Mouse (Mus musculus) hindbrain, embryonic 12.5 days (tissue): ENCODE measurements around the gene Nt5c. TPM values are rescaled to one million over a fixed set of nuclear protein-coding genes. Genes with fewer than 3 reads are reported as not detected.
"Not testable (repeated sequence)": the region's sequence is repeated elsewhere in the genome, so short reads cannot be mapped to it uniquely, and the experiment has no call there.

Experiments
- ATAC-seq: fragments of 200-750 bp; cut with Nextera tagmentation; 2 replicates; pipeline ENCODE4 v1.8.0; 2017; ENCODE audit warnings: moderate TSS enrichment; ENCODE audit not compliant: low FRiP score
- H3K27ac ChIP-seq: fragments of 300-500 bp; sonication (generic); 2 replicates; pipeline ENCODE4 v1.5.1; 2016; ENCODE audit warnings: mild to moderate bottlenecking
- H3K27me3 ChIP-seq: fragments of 300-500 bp; sonication (generic); 2 replicates; pipeline ENCODE4 v1.6.1; 2016; ENCODE audit warnings: mild to moderate bottlenecking
- H3K36me3 ChIP-seq: fragments of 300-500 bp; sonication (generic); 2 replicates; pipeline ENCODE4 v1.6.1; 2016; ENCODE audit warnings: mild to moderate bottlenecking
- H3K4me1 ChIP-seq: fragments of 300-500 bp; sonication (generic); 2 replicates; pipeline ENCODE4 v1.6.1; 2016
- H3K4me2 ChIP-seq: fragments of 300-500 bp; sonication (generic); replicated peaks from 2 replicates; pipeline ENCODE4 v1.6.1; 2016; ENCODE audit warnings: mild to moderate bottlenecking
- H3K4me3 ChIP-seq: fragments of 300-500 bp; sonication (generic); 2 replicates; pipeline ENCODE4 v1.5.1; 2016; ENCODE audit warnings: mild to moderate bottlenecking
- H3K9ac ChIP-seq: fragments of 300-500 bp; sonication (generic); 2 replicates; pipeline ENCODE4 v1.6.1; 2016; ENCODE audit warnings: mild to moderate bottlenecking, moderate library complexity
- H3K9me3 ChIP-seq: fragments of 300-500 bp; sonication (generic); replicated peaks from 2 replicates; pipeline ENCODE4 v1.6.1; 2016; ENCODE audit warnings: mild to moderate bottlenecking
- WGBS: fragments of 180-500 bp; shearing (Covaris S2); methylation state at CpG from one replicate; pipeline ENCODE4 v1.1.7; 2016; 5-methylcytosine and 5-hydroxymethylcytosine counted together
- polyA plus RNA-seq: library from polyadenylated mRNA; unstranded; fragments of >200 nt; fragmentation: Nextera tagmentation; extraction: Ambion mirVana; gene quantifications from 2 replicates; pipeline ENCODE4 v1.2.1, GENCODE M21; 2016

Nt5c gene
- polyA plus RNA-seq, 1 experiment from 2014 or later: 81.5 TPM

- WGBS: 86% methylated on average over 7 of the region's 7 CpGs
- H3K27me3 ChIP-seq, H3K36me3 ChIP-seq, H3K4me2 ChIP-seq, ATAC-seq, H3K27ac ChIP-seq, H3K9ac ChIP-seq, H3K4me3 ChIP-seq, H3K9me3 ChIP-seq: not testable (repeated sequence)
- H3K4me1 ChIP-seq: peaks cover 29% of the 10 kb centered on the region
Measured at GRCm38 (mm10) chr11:115477388-115477787, 14.3 kb downstream of the Nt5c start.

GRCm38 (mm10) chr11:115476630-115477029, 15.0 kb downstream of the Nt5c start:
- Histone ChIP-seq H3K4me2 (peak overlapping the region; percentile 93), H3K4me1 (peaks cover 29% of the 10 kb centered on the region)
- H3K36me3 ChIP-seq, H3K9me3 ChIP-seq, ATAC-seq, H3K27ac ChIP-seq, H3K27me3 ChIP-seq, H3K9ac ChIP-seq, H3K4me3 ChIP-seq: not testable (repeated sequence)
- WGBS: 85% methylated on average over 4 of the region's 4 CpGs

GRCm38 (mm10) chr11:115475758-115476237, 15.9 kb downstream of the Nt5c start:
- no peaks in the 10 kb centered on the region for H3K9me3 ChIP-seq
- H3K9ac ChIP-seq: peak overlapping the region; percentile 71
- 4% methylated on average over 28 of the region's 28 CpGs for WGBS
- H3K4me3 ChIP-seq: peak overlapping the region; percentile 73
- no peak for ATAC-seq
- peak overlapping the region; percentile 93 for H3K4me2 ChIP-seq
- H3K27me3 ChIP-seq: no peaks in the 10 kb centered on the region
- no peak overlapping the region for H3K27ac ChIP-seq
- H3K4me1 ChIP-seq: peaks cover 29% of the 10 kb centered on the region
- no peaks in the 10 kb centered on the region for H3K36me3 ChIP-seq

GRCm38 (mm10) chr11:115475025-115475757, 16.5 kb downstream of the Nt5c start, which contains the start of gene Armc7:
Armc7 (plus strand) TSS chr11:115475667.
- H3K4me2 ChIP-seq: peak within 1 kb of the TSS; percentile 93

GRCm38 (mm10) chr11:115473626-115474275, 17.9 kb downstream of the Nt5c start:
- Histone ChIP-seq H3K9me3 (no peaks in the 10 kb centered on the region), H3K4me2 (peak overlapping the region; percentile 19), H3K4me3 (no peak overlapping the region), H3K9ac (no peak overlapping the region), H3K27me3 (no peaks in the 10 kb centered on the region), H3K27ac (peak overlapping the region; percentile 67), H3K36me3 (no peaks in the 10 kb centered on the region), H3K4me1 (peaks cover 29% of the 10 kb centered on the region)
- ATAC-seq: peak; percentile 22; the same call in 1 of the 2 replicates
- 14% methylated on average over 15 of the region's 15 CpGs for WGBS

More at GRCm38 (mm10) chr11:115475025-115475757, 16.5 kb downstream of the Nt5c start, which contains the start of gene Armc7:
- Histone ChIP-seq H3K27ac (peak within 1 kb of the TSS; percentile 82), H3K36me3 (no peaks in the 10 kb centered on the region), H3K4me3 (peak within 1 kb of the TSS; percentile 73), H3K9me3 (no peaks in the 10 kb centered on the region), H3K27me3 (no peaks in the 10 kb centered on the region), H3K9ac (peak within 1 kb of the TSS; percentile 71), H3K4me1 (peaks cover 29% of the 10 kb centered on the region)
- under 1% methylated on average over 26 of the region's 26 CpGs for WGBS
- ATAC-seq: peak; percentile 95

- WGBS: 82% methylated on average over 7 of the region's 7 CpGs
- Histone ChIP-seq H3K9ac (no peak overlapping the region), H3K4me3 (no peak overlapping the region)
Measured at GRCm38 (mm10) chr11:115472183-115472582, 19.5 kb downstream of the Nt5c start.

GRCm38 (mm10) chr11:115467217-115467618, 24.4 kb downstream of the Nt5c start:
- peak overlapping the region; percentile 4; the same call in 1 of the 2 replicates for H3K9ac ChIP-seq
- no peaks in the 10 kb centered on the region; the same call in 1 of the 2 replicates for H3K27me3 ChIP-seq
- H3K36me3 ChIP-seq: no peaks in the 10 kb centered on the region
- H3K4me3 ChIP-seq: no peak overlapping the region
- WGBS: 39% methylated on average over 4 of the region's 4 CpGs
- no peak overlapping the region for H3K4me2 ChIP-seq
- no peak overlapping the region for H3K27ac ChIP-seq
- H3K4me1 ChIP-seq: peaks cover 8% of the 10 kb centered on the region
- H3K9me3 ChIP-seq: no peaks in the 10 kb centered on the region
- ATAC-seq: no peak

More at GRCm38 (mm10) chr11:115472183-115472582, 19.5 kb downstream of the Nt5c start:
- H3K4me2 ChIP-seq: no peak overlapping the region
- H3K27me3 ChIP-seq: no peaks in the 10 kb centered on the region
- H3K4me1 ChIP-seq: peaks cover 33% of the 10 kb centered on the region
- no peaks in the 10 kb centered on the region for H3K9me3 ChIP-seq
- ATAC-seq: no peak
- H3K27ac ChIP-seq: no peak overlapping the region
- H3K36me3 ChIP-seq: no peaks in the 10 kb centered on the region

GRCm38 (mm10) chr11:115464851-115465250, 26.8 kb downstream of the Nt5c start:
- Histone ChIP-seq H3K9me3 (no peaks in the 10 kb centered on the region), H3K36me3 (no peaks in the 10 kb centered on the region), H3K9ac (no peak overlapping the region), H3K27me3 (no peaks in the 10 kb centered on the region; the same call in none of the 2 replicates), H3K27ac (no peak overlapping the region), H3K4me2 (no peak overlapping the region), H3K4me3 (no peak overlapping the region), H3K4me1 (peaks cover 8% of the 10 kb centered on the region)
- no peak for ATAC-seq
- 87% methylated on average over 8 of the region's 8 CpGs for WGBS

- Histone ChIP-seq H3K36me3 (no peaks in the 10 kb centered on the region), H3K27ac (no peak overlapping the region), H3K9ac (no peak overlapping the region), H3K27me3 (no peaks in the 10 kb centered on the region; the same call in none of the 2 replicates), H3K4me2 (no peak overlapping the region), H3K4me3 (no peak overlapping the region), H3K4me1 (peaks cover 8% of the 10 kb centered on the region), H3K9me3 (no peaks in the 10 kb centered on the region)
- 73% methylated on average over 11 of the region's 11 CpGs for WGBS
- no peak for ATAC-seq
Measured at GRCm38 (mm10) chr11:115463397-115463796, 28.3 kb downstream of the Nt5c start.

GRCm38 (mm10) chr11:115462243-115462891, 29.3 kb downstream of the Nt5c start, which contains the start of gene Slc16a5:
Slc16a5 (plus strand) TSS chr11:115462474.
- H3K9ac ChIP-seq: no peak within 1 kb of the TSS; the same call in 1 of the 2 replicates
- H3K9me3 ChIP-seq: no peaks in the 10 kb centered on the region
- peaks cover 6% of the 10 kb centered on the region for H3K4me1 ChIP-seq
- H3K36me3 ChIP-seq: no peaks in the 10 kb centered on the region
- H3K27me3 ChIP-seq: no peaks in the 10 kb centered on the region; the same call in none of the 2 replicates
- H3K4me3 ChIP-seq: no peak within 1 kb of the TSS
- no peak within 1 kb of the TSS for H3K27ac ChIP-seq
- ATAC-seq: no peak
- no peak within 1 kb of the TSS for H3K4me2 ChIP-seq
- WGBS: 77% methylated on average over 16 of the region's 16 CpGs

GRCm38 (mm10) chr11:115461846-115462242, 29.8 kb downstream of the Nt5c start:
- Histone ChIP-seq H3K36me3 (no peaks in the 10 kb centered on the region), H3K27ac (no peak overlapping the region)
- 77% methylated on average over 5 of the region's 5 CpGs for WGBS

GRCm38 (mm10) chr11:115460976-115461375, 30.7 kb downstream of the Nt5c start:
- H3K27me3 ChIP-seq: no peaks in the 10 kb centered on the region; the same call in none of the 2 replicates
- H3K4me1 ChIP-seq: peaks cover 4% of the 10 kb centered on the region; the same call in 1 of the 2 replicates
- 22% methylated on average over 8 of the region's 8 CpGs for WGBS
- H3K4me3 ChIP-seq: no peak overlapping the region
- H3K9ac ChIP-seq: no peak overlapping the region
- ATAC-seq: no peak
- no peaks in the 10 kb centered on the region for H3K9me3 ChIP-seq
- H3K27ac ChIP-seq: no peak overlapping the region
- H3K36me3 ChIP-seq: no peaks in the 10 kb centered on the region
- H3K4me2 ChIP-seq: no peak overlapping the region

More at GRCm38 (mm10) chr11:115461846-115462242, 29.8 kb downstream of the Nt5c start:
- no peak for ATAC-seq
- H3K9me3 ChIP-seq: no peaks in the 10 kb centered on the region
- H3K4me1 ChIP-seq: peaks cover 4% of the 10 kb centered on the region; the same call in 1 of the 2 replicates
- H3K27me3 ChIP-seq: no peaks in the 10 kb centered on the region; the same call in none of the 2 replicates
- no peak overlapping the region for H3K9ac ChIP-seq
- H3K4me3 ChIP-seq: no peak overlapping the region
- no peak overlapping the region for H3K4me2 ChIP-seq
